Mouse (Mus musculus) brain, embryonic 18.5 days (tissue): Measurements from ENCODE around the gene Ak4.
A peak's percentile ranks its signal among the peaks of the same experiment; 100 is the strongest.

ENCODE experiments used
- DNase-seq: peaks from one replicate; pipeline ENCODE4 v3.0.0-alpha.2; 2012; ENCODE audit warnings: low read depth, low spot score

Ak4 gene

GRCm38 (mm10) chr4:101459358-101459757 is 40.3 kb downstream of the Ak4 start:
- no peak for DNase-seq

DNA sequence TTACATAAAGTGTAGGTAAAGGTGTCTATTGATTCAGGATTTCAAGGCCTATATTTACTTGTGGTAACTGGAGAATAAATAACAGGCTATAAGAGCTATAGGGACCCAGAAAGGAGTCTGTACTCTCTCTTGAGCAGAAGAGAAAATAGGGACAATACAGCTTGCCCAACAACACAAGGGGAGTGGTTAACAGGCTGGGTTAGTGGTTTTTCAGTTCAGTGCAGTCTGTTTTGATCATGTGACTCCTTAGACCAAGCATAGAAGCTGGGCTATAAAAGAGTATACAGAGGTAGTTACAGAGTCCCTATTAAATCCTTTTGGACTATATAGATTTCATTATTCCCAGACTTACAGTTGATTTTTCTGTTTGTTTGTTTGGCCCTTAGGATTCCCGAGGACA is 41.0 kb downstream of the Ak4 start:
- no peak for DNase-seq

- DNase-seq = no peak
Measured at GRCm38 (mm10) chr4:101462065-101462464, 43.0 kb downstream of the Ak4 start.

- DNase-seq = no peak
Measured at GRCm38 (mm10) chr4:101466264-101466663, 47.2 kb downstream of the Ak4 start.

DNA sequence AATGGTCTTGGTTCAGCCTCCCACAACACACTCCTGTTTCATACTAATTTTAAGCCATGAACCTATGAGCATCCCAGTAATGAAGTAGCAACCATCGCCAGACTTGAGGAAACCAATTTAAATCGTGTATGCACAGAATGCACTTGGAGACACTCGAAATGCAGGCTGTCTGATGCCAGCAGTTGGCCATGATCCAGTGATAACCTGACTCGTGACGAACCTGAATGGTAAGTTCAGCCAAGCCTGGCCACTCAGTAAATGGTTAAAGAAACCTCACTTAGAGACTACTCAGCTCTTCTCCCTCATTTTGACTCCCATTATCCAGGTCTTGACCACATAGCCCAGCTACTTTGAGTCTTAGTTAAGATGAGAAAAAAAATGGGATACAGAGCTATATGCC is 50.2 kb downstream of the Ak4 start:
- no peak for DNase-seq

DNA sequence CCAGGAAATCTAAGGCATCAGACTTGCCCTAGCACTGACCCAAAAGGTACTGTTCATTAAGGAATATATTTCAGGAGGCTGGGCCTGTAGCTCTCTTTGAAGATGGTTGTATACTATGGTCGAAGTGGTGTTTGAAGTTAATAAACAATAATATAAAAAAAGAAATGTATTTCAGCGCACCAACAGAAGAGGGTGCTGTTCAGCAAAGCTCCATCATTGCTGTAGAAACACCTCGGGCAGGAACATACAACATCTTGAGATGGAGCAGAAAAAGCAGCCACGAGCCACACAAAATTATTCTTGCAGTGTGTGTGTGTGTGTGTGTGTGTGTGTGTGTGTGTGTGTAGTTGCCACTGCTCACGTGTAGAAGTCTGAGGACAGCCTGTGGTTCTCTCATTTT is 51.5 kb downstream of the Ak4 start:
- DNase-seq = no peak

- DNase-seq = no peak
Measured at GRCm38 (mm10) chr4:101472767-101473166, 53.7 kb downstream of the Ak4 start.

GRCm38 (mm10) chr4:101490320-101490917 is 71.3 kb downstream of the Ak4 start:
- no peak for DNase-seq

DNA sequence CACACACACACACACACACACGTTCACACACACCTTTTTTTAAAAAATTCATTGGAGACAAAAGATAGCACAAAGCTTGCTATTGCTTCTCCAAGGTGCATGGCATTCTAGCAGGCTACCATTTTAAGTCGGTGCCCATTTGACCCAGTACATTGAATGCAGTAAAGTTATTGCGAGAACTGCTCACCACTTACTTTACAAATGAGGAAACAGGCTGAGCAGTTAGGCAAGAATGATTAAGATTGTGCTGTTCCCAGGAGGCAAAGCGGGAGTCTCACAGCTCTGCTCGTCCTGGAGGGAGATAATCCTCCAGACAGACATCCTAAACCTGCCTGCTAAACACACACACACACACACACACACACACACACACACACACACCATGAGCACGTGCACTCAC is 72.6 kb downstream of the Ak4 start:
- DNase-seq = no peak

- no peak for DNase-seq
Measured at GRCm38 (mm10) chr4:101493611-101494197, 74.6 kb downstream of the Ak4 start.

- no peak for DNase-seq
Measured at GRCm38 (mm10) chr4:101496188-101496533, 77.1 kb downstream of the Ak4 start.

DNA sequence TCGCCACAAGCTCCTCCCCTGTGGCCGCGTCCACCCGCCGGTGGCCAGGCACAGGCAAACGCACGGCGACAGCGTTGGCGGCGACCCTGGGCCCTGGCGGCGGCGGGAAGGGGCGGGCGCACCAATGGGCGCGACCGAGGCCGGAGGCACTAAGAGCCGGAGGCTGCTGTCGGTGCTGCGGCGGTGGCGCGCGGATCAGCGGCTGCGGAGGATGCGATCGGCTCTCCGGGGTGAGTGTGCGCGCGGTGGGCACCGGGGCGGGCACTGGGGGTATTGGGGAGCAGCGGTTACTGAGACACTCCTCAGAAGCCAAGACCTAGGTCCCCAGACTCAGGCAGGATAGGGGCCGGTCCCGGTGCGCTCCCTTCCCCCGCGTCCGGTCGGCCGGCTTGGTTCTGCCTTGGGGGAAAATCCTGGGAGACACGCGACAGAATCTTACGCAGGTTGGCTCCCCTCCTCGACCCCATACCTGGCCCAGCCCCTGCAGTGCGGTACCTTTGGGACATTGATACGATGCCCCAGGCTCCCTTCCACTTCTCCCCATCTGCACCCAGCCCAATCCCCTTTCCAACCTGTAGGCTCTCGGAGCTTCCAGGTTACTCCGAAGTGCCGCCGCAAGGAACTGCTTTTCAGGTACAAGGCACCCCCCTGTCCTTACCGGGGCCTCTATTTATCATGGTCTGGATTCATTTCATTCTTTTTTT is 77.6 kb downstream of the Ak4 start, which contains the start of gene Dnajc6:
Dnajc6 (plus strand) TSS at position 115 of the 704 bp plus-strand sequence.
- no peak for DNase-seq

GRCm38 (mm10) chr4:101497336-101497735 is 78.3 kb downstream of the Ak4 start:
- DNase-seq = no peak

DNA sequence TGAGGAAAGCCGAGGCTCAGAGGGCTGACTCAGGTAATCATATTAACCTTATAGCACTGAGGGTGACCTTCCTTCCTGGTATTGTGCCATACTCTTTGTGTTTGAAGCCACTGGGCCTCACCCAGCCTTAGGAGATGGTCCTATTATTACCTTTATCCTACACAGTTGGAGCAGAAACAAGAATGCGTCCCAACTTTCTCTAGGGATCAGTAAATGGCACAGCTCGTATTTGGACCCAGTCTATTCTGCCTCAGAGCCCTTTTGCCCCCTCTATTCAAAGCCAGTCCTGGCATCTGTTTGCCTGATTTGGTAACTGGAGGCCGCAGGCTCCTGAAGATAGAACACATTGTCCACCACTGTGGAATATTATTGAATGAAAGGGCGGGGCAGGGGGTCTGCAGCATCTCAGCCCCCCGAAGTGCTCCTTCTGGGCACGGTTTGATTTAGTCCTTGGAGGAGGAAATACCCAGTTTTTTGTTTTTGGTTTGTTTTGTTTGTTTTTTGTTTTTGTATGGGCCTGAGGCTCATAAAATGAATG is 85.5 kb downstream of the Ak4 start:
- DNase-seq = no peak

DNA sequence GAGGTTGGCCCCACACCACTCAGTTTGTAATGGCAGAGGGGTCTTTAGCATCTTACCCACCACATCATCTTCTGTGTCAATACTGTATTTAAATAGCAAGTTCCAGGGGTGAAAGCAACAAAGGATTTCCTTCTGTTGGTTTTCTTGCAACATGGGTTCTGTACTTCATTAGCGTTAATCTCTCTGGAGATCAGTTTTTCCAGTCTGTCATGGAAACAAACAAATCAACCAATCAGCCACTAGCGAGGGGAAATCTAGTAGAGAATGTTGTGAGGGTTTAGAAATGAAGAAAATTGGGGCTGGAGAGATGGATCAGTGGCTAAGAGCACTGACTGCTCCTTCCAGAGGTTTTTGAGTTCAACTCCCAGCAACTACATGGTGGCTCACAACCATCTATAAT is 86.9 kb downstream of the Ak4 start:
- no peak for DNase-seq

- no peak for DNase-seq
Measured at GRCm38 (mm10) chr4:101506372-101506771, 87.3 kb downstream of the Ak4 start.

GRCm38 (mm10) chr4:101507571-101508422 is 88.7 kb downstream of the Ak4 start:
- DNase-seq = peak; percentile 54

GRCm38 (mm10) chr4:101508431-101508830 is 89.4 kb downstream of the Ak4 start:
- no peak for DNase-seq

DNA sequence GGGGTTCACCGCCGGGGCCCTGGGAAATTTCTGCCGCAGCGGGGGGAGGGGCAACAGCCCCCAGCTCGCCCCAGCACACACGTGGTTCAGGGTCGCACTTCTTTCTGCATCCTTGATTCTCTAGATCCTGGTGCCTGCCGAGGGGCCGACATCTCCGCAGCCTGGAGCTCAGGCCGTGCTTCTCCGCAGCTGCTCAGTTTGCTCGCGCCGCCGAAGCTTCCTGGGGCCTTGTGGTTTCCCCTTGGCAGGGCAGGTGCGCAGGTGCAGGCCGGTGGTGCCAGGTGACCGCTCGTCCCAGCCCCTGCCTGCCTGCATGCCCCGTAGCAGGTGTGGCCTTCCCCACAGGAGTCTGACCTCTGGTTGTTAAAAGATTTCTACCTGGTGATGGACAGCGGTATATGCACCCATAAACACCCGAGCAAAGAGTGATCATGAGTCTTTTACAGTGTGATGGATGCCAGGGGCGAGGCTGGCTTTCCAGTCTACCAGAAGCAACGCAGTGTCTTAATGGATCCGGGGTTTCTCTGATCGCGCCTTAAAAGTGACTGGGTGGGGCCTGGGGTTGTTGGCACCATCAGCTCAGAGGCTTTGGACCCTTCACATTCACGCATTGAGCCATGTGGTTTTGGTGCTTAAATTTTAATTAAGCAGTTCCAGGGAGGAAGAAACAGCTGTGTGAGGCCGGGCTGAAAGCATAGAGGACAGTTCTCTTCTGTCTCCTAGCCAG is 89.9 kb downstream of the Ak4 start:
- DNase-seq = no peak

DNA sequence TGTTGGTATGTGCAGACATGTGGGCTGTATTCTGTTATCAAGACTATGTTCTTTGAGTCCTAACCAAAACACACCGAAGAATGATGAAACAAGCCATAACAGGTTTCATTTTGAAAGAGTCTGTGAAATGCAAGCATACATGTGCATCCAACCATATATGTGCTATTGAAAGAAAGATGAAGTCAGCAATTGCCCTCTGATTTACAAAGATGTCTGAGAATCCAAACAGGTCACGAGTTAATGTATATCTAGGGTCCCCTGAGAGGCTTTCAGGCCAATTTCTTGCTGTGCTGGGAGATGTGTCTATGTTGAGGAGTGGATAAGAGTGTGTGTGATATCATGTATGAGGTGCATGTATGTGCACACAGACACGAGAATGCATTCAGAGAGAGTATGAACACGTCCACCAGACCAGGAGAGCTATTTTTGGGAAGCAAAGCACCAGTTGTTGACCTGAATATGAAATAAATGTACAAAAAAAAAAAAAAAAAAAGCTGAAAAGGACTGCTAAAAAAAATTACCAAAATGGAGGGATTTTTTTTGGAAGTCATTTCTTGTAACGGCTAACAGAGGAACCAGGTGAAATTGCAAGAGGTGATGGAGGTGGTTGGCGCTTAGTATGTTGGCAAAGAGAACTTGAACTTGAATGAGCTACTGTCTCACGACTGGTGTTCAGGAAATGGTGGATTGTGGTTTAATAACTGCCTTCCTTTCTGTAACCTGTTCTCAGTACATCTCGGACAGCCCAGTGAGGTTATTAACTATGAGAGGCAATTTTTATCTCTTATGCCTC is 91.2 kb downstream of the Ak4 start:
- DNase-seq = no peak

GRCm38 (mm10) chr4:101510904-101511210 is 91.8 kb downstream of the Ak4 start:
- no peak for DNase-seq
